12 mouse cellular contexts compared by ENCODE assay signal in genomic region chr8:116053483-116053882, GRCm38 (mm10).
DNase-seq lines count a peak whose midpoint lies in the region; ATAC-seq lines count a peak whose summit lies in the region.
"Had no signal": no experiment of that assay in that cellular context is flagged by ENCODE, and none has a peak within 500 bp of the region (broad histone marks: within the 10 kb centered on the region; RNA-seq: fewer than 3 reads in every experiment).

No protein-coding gene starts in this region.

- DNase-seq in layer of hippocampus, adult 9-10 months (ENCODE audit: low spot score), result peak; percentile 9
- no peak for DNase-seq in layer of hippocampus, postnatal 14 days (ENCODE audit: low spot score in 2 of 2)
- DNase-seq in embryo, embryonic 11.5 days (ENCODE audit: low read depth, low spot score), result peak; percentile 16
- DNase-seq in intestine, embryonic 14.5 days (ENCODE audit: low spot score), result no peak
- peak; percentile 83 for DNase-seq in retina, embryonic 14.5 days (ENCODE audit: low spot score)
- no peak for DNase-seq in gastrocnemius, postnatal 14 days
- DNase-seq in gastrocnemius, adult 18-20 months (ENCODE audit: low spot score), result no peak
- no peak for DNase-seq in spleen, postnatal 10 days (ENCODE audit: low spot score in 2 of 2)
- DNase-seq: gastrocnemius, adult 2 months; heart, postnatal 4 days; right cerebral cortex, postnatal 14 days had no signal

- H3K4me1 ChIP-seq in intestine, embryonic 14.5 days (replicated peaks; ENCODE audit: control insufficient read depth, insufficient read depth, low read length), result no peaks in the 10 kb centered on the region
- H3K4me1 ChIP-seq: liver, embryonic 15.5 days had no signal

- peak; percentile 53; the same call in 1 of the 2 replicates for ATAC-seq in intestine, embryonic 14.5 days (replicated peaks; ENCODE audit: low FRiP score, low TSS enrichment, low read depth)

- no peak overlapping the region for H3K4me3 ChIP-seq in intestine, embryonic 14.5 days (ENCODE audit: low read depth, low read length)
- H3K4me3 ChIP-seq: gastrocnemius, adult 2 months; liver, embryonic 15.5 days had no signal

- no peak overlapping the region for H3K9ac ChIP-seq in intestine, embryonic 14.5 days (ENCODE audit: low read length)
- H3K9ac ChIP-seq: liver, embryonic 15.5 days had no signal

- WGBS in intestine, embryonic 14.5 days, result 60% methylated on average over 7 of the region's 7 CpGs

- H3K4me2 ChIP-seq in intestine, embryonic 14.5 days (ENCODE audit: low read length), result no peak overlapping the region
- H3K4me2 ChIP-seq: liver, embryonic 15.5 days had no signal

- no peak overlapping the region for H3K27ac ChIP-seq in intestine, embryonic 14.5 days (ENCODE audit: low read depth)
- H3K27ac ChIP-seq: gastrocnemius, adult 2 months; liver, embryonic 15.5 days had no signal

- no peaks in the 10 kb centered on the region for H3K27me3 ChIP-seq in intestine, embryonic 14.5 days (replicated peaks; ENCODE audit: control insufficient read depth, insufficient read depth, low read length)
- H3K27me3 ChIP-seq: liver, embryonic 15.5 days had no signal

- intact Hi-C loops in gastrocnemius, postnatal 14 days (cut with DNase I; ENCODE audit: low total_unique reads), result no loop called here

- H3K36me3 ChIP-seq in intestine, embryonic 14.5 days (ENCODE audit: control insufficient read depth, insufficient read depth, low read length), result no peaks in the 10 kb centered on the region
- H3K36me3 ChIP-seq: liver, embryonic 15.5 days had no signal

- H3K9me3 ChIP-seq in intestine, embryonic 14.5 days (ENCODE audit: control insufficient read depth, low read length), result no peaks in the 10 kb centered on the region
- H3K9me3 ChIP-seq: liver, embryonic 15.5 days had no signal

Comparison
In these comparisons a context has a peak if more than half of its experiments do, and no peak if none do; other contexts are left out.
1. DNase-seq: peak in layer of hippocampus, adult 9-10 months (single experiment), embryo, embryonic 11.5 days (single experiment) and retina, embryonic 14.5 days (single experiment); none in layer of hippocampus, postnatal 14 days (0 of 2), intestine, embryonic 14.5 days (single experiment), gastrocnemius, postnatal 14 days (single experiment), gastrocnemius, adult 18-20 months (single experiment) and spleen, postnatal 10 days (0 of 2).